In the genomic region with DNA sequence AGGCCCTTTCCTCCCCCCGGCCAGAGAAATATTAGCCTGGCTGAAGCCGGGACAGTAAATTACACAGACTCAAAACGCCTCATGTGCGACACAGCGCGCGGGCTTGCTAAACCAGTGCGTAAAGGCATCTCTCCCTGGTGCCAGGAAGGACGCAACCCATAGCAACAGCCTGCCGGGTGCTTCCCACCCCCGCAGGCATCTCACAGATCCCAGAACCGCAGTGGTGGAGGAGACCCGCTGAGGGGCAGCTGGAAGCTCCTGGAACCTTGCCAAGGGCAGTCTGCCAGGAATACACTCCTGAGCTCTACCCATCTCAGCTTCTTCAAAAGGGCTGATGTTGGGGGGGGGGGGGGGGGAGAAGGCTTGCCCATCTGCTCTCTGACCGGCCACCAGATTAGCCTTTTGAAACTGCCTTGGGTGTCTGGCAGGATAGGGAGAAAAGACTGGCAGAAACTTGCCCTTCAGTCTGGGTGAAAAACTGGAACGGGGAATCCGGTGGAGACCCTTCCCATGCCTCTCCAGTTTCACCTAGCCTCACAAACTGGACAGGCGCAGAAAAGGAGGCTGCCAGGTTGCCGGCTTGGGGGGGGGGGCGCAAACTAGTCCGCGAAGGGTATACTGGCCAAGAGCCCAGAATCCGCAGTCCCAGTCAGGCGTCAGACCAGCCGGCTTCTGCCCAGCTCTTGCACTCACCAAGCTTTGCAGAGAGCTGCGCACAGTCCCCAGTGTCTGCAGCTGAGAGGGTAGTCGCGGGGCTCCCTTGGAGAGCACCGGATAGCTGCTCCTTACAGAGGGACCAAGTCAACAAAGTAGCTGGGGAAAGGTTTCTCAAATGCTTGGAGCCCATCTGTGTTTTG, we compare ENCODE assay signal across 9 mouse cellular contexts. TPM values are rescaled to one million over a fixed set of nuclear protein-coding genes. Genes with fewer than 3 reads are reported as not detected.
DNase-seq lines count a peak whose midpoint lies in the region; ATAC-seq and TF ChIP-seq lines count a peak whose summit lies in the region.
"Had no signal": no experiment of that assay in that cellular context is flagged by ENCODE, and none has a peak within 500 bp of the region (broad histone marks: within the 10 kb centered on the region; RNA-seq: fewer than 3 reads in every experiment).

A gene (plus strand): TSS at position 740 of the 857 bp plus-strand sequence.

- 1% methylated on average over 28 of the region's 28 CpGs for WGBS in embryonic facial prominence, embryonic 10.5 days
- WGBS in hindbrain, postnatal 0 days, result under 1% methylated on average over 27 of the region's 28 CpGs
- 2% methylated on average over 28 of the region's 28 CpGs for WGBS in liver, embryonic 15.5 days (ENCODE audit: insufficient replicate concordance)
- WGBS in small intestine, adult 2 months, result 2% methylated on average over 28 of the region's 28 CpGs

- ATAC-seq in hindbrain, postnatal 0 days, result peak; percentile 89
- no peak for ATAC-seq in liver, embryonic 15.5 days (ENCODE audit: insufficient read depth)

- H3K4me3 ChIP-seq in ES-Bruce4 (ENCODE audit: low read depth, low read length), result peak within 1 kb of the TSS; percentile 40
- H3K4me3 ChIP-seq in embryonic facial prominence, embryonic 10.5 days, result peak within 1 kb of the TSS; percentile 54
- peak within 1 kb of the TSS; percentile 40 for H3K4me3 ChIP-seq in hindbrain, postnatal 0 days (ENCODE audit: low read length)
- no peak within 1 kb of the TSS for H3K4me3 ChIP-seq in liver, embryonic 15.5 days (replicated peaks)
- H3K4me3 ChIP-seq in small intestine, adult 2 months (ENCODE audit: low read depth, low read length), result peak within 1 kb of the TSS; percentile 30

- TF ChIP-seq CTCF in ES-Bruce4 (IDR thresholded peaks at IDR 0.05; ENCODE audit: low read depth, low read length), result no peak
- no peak for TF ChIP-seq CTCF in hindbrain, postnatal 0 days (IDR thresholded peaks at IDR 0.05; ENCODE audit: low read depth)
- no peak for TF ChIP-seq CTCF in small intestine, adult 2 months (IDR thresholded peaks at IDR 0.05; ENCODE audit: extremely low read depth, insufficient read length, insufficient replicate concordance, low read depth, low read length)

- peak within 1 kb of the TSS; percentile 80 for H3K4me2 ChIP-seq in hindbrain, postnatal 0 days (ENCODE audit: low read depth, low read length)
- H3K4me2 ChIP-seq in liver, embryonic 15.5 days, result peak within 1 kb of the TSS; percentile 7

- H3K9me3 ChIP-seq in ES-Bruce4 (replicated peaks; ENCODE audit: control insufficient read depth, insufficient read depth, low read length, poor library complexity, severe bottlenecking), result no peaks in the 10 kb centered on the region
- H3K9me3 ChIP-seq in embryonic facial prominence, embryonic 10.5 days, result no peaks in the 10 kb centered on the region
- no peaks in the 10 kb centered on the region for H3K9me3 ChIP-seq in hindbrain, postnatal 0 days (ENCODE audit: low read length)
- H3K9me3 ChIP-seq in liver, embryonic 15.5 days (replicated peaks), result no peaks in the 10 kb centered on the region

- H3K27ac ChIP-seq in ES-Bruce4 (ENCODE audit: insufficient read depth, low read length), result no peak within 1 kb of the TSS
- H3K27ac ChIP-seq in embryonic facial prominence, embryonic 10.5 days (replicated peaks), result no peak within 1 kb of the TSS
- H3K27ac ChIP-seq in hindbrain, postnatal 0 days, result no peak within 1 kb of the TSS
- H3K27ac ChIP-seq in liver, embryonic 15.5 days (replicated peaks), result no peak within 1 kb of the TSS
- H3K27ac ChIP-seq in small intestine, adult 2 months (ENCODE audit: insufficient read depth, low read depth, low read length), result no peak within 1 kb of the TSS

- DNase-seq in gastrocnemius, postnatal 10 days, result peak; percentile 22
- no peak for DNase-seq in gastrocnemius, adult 18-20 months (ENCODE audit: low spot score)
- peak; percentile 42 for DNase-seq in embryonic facial prominence, embryonic 10.5 days (ENCODE audit: low spot score)
- peak; percentile 86 for DNase-seq in hindbrain, postnatal 0 days (ENCODE audit: low spot score)
- no peak for DNase-seq in B cell, adult 2 months

- 0 out of 2 replicates have a peak within 1 kb of the TSS, but pooled peaks have one; percentile 31 for H3K9ac ChIP-seq in ES-Bruce4 (ENCODE audit: low read depth, poor library complexity, severe bottlenecking)
- peak within 1 kb of the TSS; percentile 13; the same call in 1 of the 2 replicates for H3K9ac ChIP-seq in hindbrain, postnatal 0 days (replicated peaks; ENCODE audit: low read length)
- H3K9ac ChIP-seq in liver, embryonic 15.5 days, result no peak within 1 kb of the TSS

- H3K27me3 ChIP-seq in ES-Bruce4 (ENCODE audit: control insufficient read depth, insufficient read depth, low read length, poor library complexity, severe bottlenecking), result no peaks in the 10 kb centered on the region
- peaks cover 67% of the 10 kb centered on the region for H3K27me3 ChIP-seq in embryonic facial prominence, embryonic 10.5 days (replicated peaks; ENCODE audit: low read depth, poor library complexity, severe bottlenecking)
- H3K27me3 ChIP-seq in hindbrain, postnatal 0 days (ENCODE audit: insufficient read depth, low read length), result peaks cover 10% of the 10 kb centered on the region; the same call in 1 of the 2 replicates
- peaks cover 49% of the 10 kb centered on the region for H3K27me3 ChIP-seq in liver, embryonic 15.5 days
- H3K27me3 ChIP-seq in small intestine, adult 2 months (ENCODE audit: control insufficient read depth, insufficient read depth, low read length), result no peaks in the 10 kb centered on the region

- TF ChIP-seq POLR2A in ES-Bruce4 (IDR thresholded peaks at IDR 0.05; ENCODE audit: insufficient read depth, low read length), result no peak
- TF ChIP-seq POLR2A in small intestine, adult 2 months (IDR thresholded peaks at IDR 0.05; ENCODE audit: low read depth, low read length), result no peak

- no peaks in the 10 kb centered on the region for H3K4me1 ChIP-seq in ES-Bruce4 (ENCODE audit: control insufficient read depth, insufficient read depth, low read length)
- peaks cover 22% of the 10 kb centered on the region for H3K4me1 ChIP-seq in embryonic facial prominence, embryonic 10.5 days
- no peaks in the 10 kb centered on the region for H3K4me1 ChIP-seq in hindbrain, postnatal 0 days (ENCODE audit: insufficient read depth, low read length)
- no peaks in the 10 kb centered on the region for H3K4me1 ChIP-seq in liver, embryonic 15.5 days (replicated peaks)
- H3K4me1 ChIP-seq in small intestine, adult 2 months (ENCODE audit: control insufficient read depth, insufficient read depth, insufficient read length, low read length), result no peaks in the 10 kb centered on the region

- no peak for TF ChIP-seq EP300 in ES-Bruce4 (IDR thresholded peaks at IDR 0.05; ENCODE audit: insufficient read depth, low read depth, low read length)

- H3K36me3 ChIP-seq in ES-Bruce4 (ENCODE audit: control insufficient read depth, insufficient read depth, low read length, poor library complexity, severe bottlenecking), result no peaks in the 10 kb centered on the region
- no peaks in the 10 kb centered on the region for H3K36me3 ChIP-seq in embryonic facial prominence, embryonic 10.5 days (replicated peaks)
- H3K36me3 ChIP-seq in hindbrain, postnatal 0 days (ENCODE audit: insufficient read depth, low read length), result no peaks in the 10 kb centered on the region
- no peaks in the 10 kb centered on the region for H3K36me3 ChIP-seq in liver, embryonic 15.5 days (replicated peaks)
- H3K36me3 ChIP-seq in small intestine, adult 2 months (ENCODE audit: control insufficient read depth, insufficient read depth, low read length), result no peaks in the 10 kb centered on the region

RNA-seq across cellular contexts. Expression of the gene that starts here (rescaled TPM):
- total RNA-seq in gastrocnemius, postnatal 10 days (2021), result under 1 TPM in 1 of 2 experiments, not detected in 1; 0.09 TPM
- not detected for total RNA-seq in gastrocnemius, adult 18-20 months (2021)
- polyA plus RNA-seq in ES-Bruce4 (2011; ENCODE audit: insufficient read depth, insufficient read length, low read depth, missing spikeins), result not detected in 2 replicates
- 0.39 and 0.49 TPM in 2 replicates for polyA plus RNA-seq in embryonic facial prominence, embryonic 10.5 days (2016; fragmentation: Nextera tagmentation; extraction: Ambion mirVana)
- 5.3 and 7.6 TPM in 2 replicates for total RNA-seq in hindbrain, postnatal 0 days (2014; rRNA removed)
- polyA plus RNA-seq in hindbrain, postnatal 0 days (2015; fragmentation: Nextera tagmentation; extraction: Ambion mirVana), result 2.4 and 2.9 TPM in 2 replicates
- polyA plus RNA-seq in liver, embryonic 15.5 days (2015; fragmentation: Nextera tagmentation; extraction: Ambion mirVana), result not detected in 2 replicates
- polyA plus RNA-seq in small intestine, adult 2 months (2012; rRNA removed), result 0.81 and 1.0 TPM in 2 replicates
- polyA plus RNA-seq: C2C12 had no signal

Comparison
In these comparisons a context has a peak if more than half of its experiments do, and no peak if none do; other contexts are left out.
1. Peak in DNase-seq in gastrocnemius, postnatal 10 days; RNA of the gene not detected or under 1 TPM.
2. Peak in DNase-seq and H3K4me3 ChIP-seq in embryonic facial prominence, embryonic 10.5 days; RNA of the gene not detected or under 1 TPM.